Mouse (Mus musculus) forebrain, embryonic 13.5 days (tissue): ENCODE measurements around the gene Tnnt1. TPM values are rescaled to one million over a fixed set of nuclear protein-coding genes. Genes with fewer than 3 reads are reported as not detected.
"Not testable (repeated sequence)": the region's sequence is repeated elsewhere in the genome, so short reads cannot be mapped to it uniquely, and the experiment has no call there.

Experiments used
- ATAC-seq: fragments of 200-750 bp; cut with Nextera tagmentation; 2 replicates; pipeline ENCODE4 v1.8.0; 2017
- H3K27ac ChIP-seq: fragments of 300-500 bp; sonication (generic); 2 replicates; pipeline ENCODE4 v1.5.1; 2015; ENCODE audit warnings: inconsistent platforms, mild to moderate bottlenecking, moderate library complexity
- H3K27me3 ChIP-seq: fragments of 300-500 bp; sonication (generic); 2 replicates; pipeline ENCODE4 v1.6.1; 2015; ENCODE audit warnings: mild to moderate bottlenecking, inconsistent platforms
- H3K36me3 ChIP-seq: fragments of 300-500 bp; sonication (generic); 2 replicates; pipeline ENCODE4 v1.6.1; 2015; ENCODE audit warnings: mild to moderate bottlenecking, inconsistent platforms; ENCODE audit not compliant: poor library complexity, severe bottlenecking
- H3K4me1 ChIP-seq: fragments of 300-500 bp; sonication (generic); 2 replicates; pipeline ENCODE4 v1.6.1; 2015; ENCODE audit warnings: inconsistent platforms
- H3K4me2 ChIP-seq: fragments of 300-500 bp; sonication (generic); 2 replicates; pipeline ENCODE4 v1.6.1; 2015; ENCODE audit warnings: inconsistent platforms, mild to moderate bottlenecking, moderate library complexity
- H3K4me3 ChIP-seq: fragments of 300-500 bp; sonication (generic); 2 replicates; pipeline ENCODE4 v1.5.1; 2015; ENCODE audit warnings: mild to moderate bottlenecking, inconsistent platforms
- H3K9ac ChIP-seq: fragments of 300-500 bp; sonication (generic); 2 replicates; pipeline ENCODE4 v1.6.1; 2015; ENCODE audit warnings: mild to moderate bottlenecking, inconsistent platforms
- H3K9me3 ChIP-seq: fragments of 300-500 bp; sonication (generic); replicated peaks from 2 replicates; pipeline ENCODE4 v1.6.1; 2016; ENCODE audit warnings: inconsistent platforms
- WGBS: fragments of 180-500 bp; shearing (Covaris S2); methylation state at CpG from one replicate; pipeline ENCODE4 v1.1.7; 2015; 5-methylcytosine and 5-hydroxymethylcytosine counted together
- polyA plus RNA-seq: library from polyadenylated mRNA; unstranded; fragments of >200 nt; fragmentation: Nextera tagmentation; extraction: Ambion mirVana; gene quantifications from 2 replicates; pipeline ENCODE4 v1.2.1, GENCODE M21; 2015

Gene Tnnt1
- polyA plus RNA-seq, 1 experiment from 2014 or later, result 3.9 TPM

GRCm38 (mm10) chr7:4536369-4536768 is 20.2 kb upstream of the Tnnt1 start:
- H3K4me2 ChIP-seq, result no peak overlapping the region
- H3K36me3 ChIP-seq, result peaks cover 19% of the 10 kb centered on the region; the same call in 1 of the 2 replicates
- H3K4me1 ChIP-seq, result peaks cover 8% of the 10 kb centered on the region
- ATAC-seq, result no peak
- H3K27me3 ChIP-seq, result no peaks in the 10 kb centered on the region
- H3K27ac ChIP-seq, result no peak overlapping the region
- no peak overlapping the region for H3K4me3 ChIP-seq
- no peaks in the 10 kb centered on the region for H3K9me3 ChIP-seq
- H3K9ac ChIP-seq, result no peak overlapping the region
- 85% methylated on average over 4 of the region's 4 CpGs for WGBS

GRCm38 (mm10) chr7:4532005-4532729 is 16.0 kb upstream of the Tnnt1 start, which contains the start of gene Dnaaf3:
Gene Dnaaf3, minus strand, starts transcription at chr7:4532453.
- peak within 1 kb of the TSS; percentile 58 for H3K9ac ChIP-seq

GRCm38 (mm10) chr7:4530166-4530565 is 14.0 kb upstream of the Tnnt1 start:
- not testable (repeated sequence) for H3K36me3 ChIP-seq, H3K9me3 ChIP-seq, ATAC-seq, H3K9ac ChIP-seq, H3K4me3 ChIP-seq, H3K27ac ChIP-seq, H3K4me2 ChIP-seq
- Histone ChIP-seq H3K27me3 (peaks cover 10% of the 10 kb centered on the region), H3K4me1 (peaks cover 22% of the 10 kb centered on the region)
- 58% methylated on average over 8 of the region's 8 CpGs for WGBS

More at GRCm38 (mm10) chr7:4532005-4532729, 16.0 kb upstream of the Tnnt1 start, which contains the start of gene Dnaaf3:
- ATAC-seq, result peak; percentile 86
- H3K27me3 ChIP-seq, result peaks cover 6% of the 10 kb centered on the region
- H3K9me3 ChIP-seq, result no peaks in the 10 kb centered on the region
- no peak within 1 kb of the TSS for H3K27ac ChIP-seq
- WGBS, result 2% methylated on average over 28 of the region's 28 CpGs
- H3K36me3 ChIP-seq, result no peaks in the 10 kb centered on the region
- peak within 1 kb of the TSS; percentile 59 for H3K4me2 ChIP-seq
- H3K4me3 ChIP-seq, result peak within 1 kb of the TSS; percentile 34
- peaks cover 8% of the 10 kb centered on the region for H3K4me1 ChIP-seq

- 48% methylated on average over 18 of the region's 18 CpGs for WGBS
These were observed 11.1 kb upstream of the Tnnt1 start for GRCm38 (mm10) chr7:4527302-4527689.

GRCm38 (mm10) chr7:4526341-4527301 is 10.4 kb upstream of the Tnnt1 start:
- Histone ChIP-seq H3K4me1 (peaks cover 14% of the 10 kb centered on the region), H3K27me3 (peaks cover 19% of the 10 kb centered on the region), H3K9ac (peak overlapping the region; percentile 54), H3K4me2 (peak overlapping the region; percentile 60), H3K36me3 (no peaks in the 10 kb centered on the region), H3K4me3 (peak overlapping the region; percentile 33), H3K27ac (peak overlapping the region; percentile 51; the same call in 1 of the 2 replicates), H3K9me3 (no peaks in the 10 kb centered on the region)
- ATAC-seq, result peak; percentile 96
- 26% methylated on average over 40 of the region's 40 CpGs for WGBS

More at GRCm38 (mm10) chr7:4527302-4527689, 11.1 kb upstream of the Tnnt1 start:
- Histone ChIP-seq H3K9me3 (no peaks in the 10 kb centered on the region), H3K4me2 (peak overlapping the region; percentile 60; the same call in 1 of the 2 replicates), H3K36me3 (no peaks in the 10 kb centered on the region), H3K4me1 (peaks cover 21% of the 10 kb centered on the region), H3K27ac (no peak overlapping the region), H3K4me3 (no peak overlapping the region), H3K27me3 (peaks cover 13% of the 10 kb centered on the region), H3K9ac (no peak overlapping the region)
- ATAC-seq, result no peak

- H3K4me2 ChIP-seq, ATAC-seq, H3K9me3 ChIP-seq, H3K27ac ChIP-seq, H3K4me3 ChIP-seq, H3K36me3 ChIP-seq, H3K9ac ChIP-seq: not testable (repeated sequence)
- Histone ChIP-seq H3K4me1 (peaks cover 21% of the 10 kb centered on the region), H3K27me3 (peaks cover 31% of the 10 kb centered on the region)
- WGBS, result 64% methylated on average over 15 of the region's 15 CpGs
These were observed 8.2 kb upstream of the Tnnt1 start, which contains the start of gene Tnni3 for GRCm38 (mm10) chr7:4524212-4524922. Gene Tnni3, minus strand, starts transcription at chr7:4524229.

GRCm38 (mm10) chr7:4523205-4524130 is 7.3 kb upstream of the Tnnt1 start:
- Histone ChIP-seq H3K27ac (no peak overlapping the region), H3K9me3 (no peaks in the 10 kb centered on the region), H3K4me2 (no peak overlapping the region), H3K9ac (no peak overlapping the region), H3K36me3 (no peaks in the 10 kb centered on the region), H3K4me3 (no peak overlapping the region), H3K4me1 (peaks cover 21% of the 10 kb centered on the region), H3K27me3 (peaks cover 31% of the 10 kb centered on the region)
- WGBS, result 91% methylated on average over 33 of the region's 33 CpGs
- no peak for ATAC-seq

- 89% methylated on average over 6 of the region's 6 CpGs for WGBS
- Histone ChIP-seq H3K9ac (no peak overlapping the region), H3K27me3 (peaks cover 26% of the 10 kb centered on the region), H3K27ac (no peak overlapping the region), H3K4me3 (no peak overlapping the region), H3K9me3 (no peaks in the 10 kb centered on the region), H3K36me3 (no peaks in the 10 kb centered on the region), H3K4me1 (peaks cover 21% of the 10 kb centered on the region), H3K4me2 (no peak overlapping the region)
- no peak for ATAC-seq
These were observed 6.1 kb upstream of the Tnnt1 start for GRCm38 (mm10) chr7:4522292-4522691.

- H3K27ac ChIP-seq, result no peak overlapping the region
- 0 out of 2 replicates have a peak overlapping the region, but pooled peaks have one; percentile 21 for H3K9ac ChIP-seq
- 36% methylated on average over 31 of the region's 32 CpGs for WGBS
- peak overlapping the region; percentile 25 for H3K4me3 ChIP-seq
- H3K27me3 ChIP-seq, result peaks cover 21% of the 10 kb centered on the region
- no peaks in the 10 kb centered on the region for H3K9me3 ChIP-seq
- H3K4me2 ChIP-seq, result peak overlapping the region; percentile 48
- no peaks in the 10 kb centered on the region for H3K36me3 ChIP-seq
- no peak for ATAC-seq
- peaks cover 16% of the 10 kb centered on the region; the same call in 1 of the 2 replicates for H3K4me1 ChIP-seq
These were observed 5.2 kb upstream of the Tnnt1 start for GRCm38 (mm10) chr7:4521231-4522003.

- Histone ChIP-seq H3K4me3 (no peak overlapping the region), H3K4me1 (peaks cover 23% of the 10 kb centered on the region), H3K27me3 (peaks cover 21% of the 10 kb centered on the region), H3K36me3 (no peaks in the 10 kb centered on the region), H3K9ac (no peak overlapping the region), H3K9me3 (no peaks in the 10 kb centered on the region), H3K4me2 (no peak overlapping the region), H3K27ac (no peak overlapping the region)
- ATAC-seq, result no peak
- WGBS, result 96% methylated on average over 1 of the region's 1 CpGs
These were observed 2.3 kb upstream of the Tnnt1 start for GRCm38 (mm10) chr7:4518487-4518886.
